Mouse (Mus musculus): ENCODE data around the gene Tbxas1. TPM values are rescaled to one million over a fixed set of nuclear protein-coding genes. Genes with fewer than 3 reads are reported as not detected.

Gene Tbxas1
- polyA plus RNA-seq, 2 experiments, result 4.5 to 6.3 TPM

- Histone ChIP-seq H3K27ac (no peak overlapping the region), H3K4me2 (ENCODE audit: low read depth) (peak overlapping the region; percentile 15; the same call in 1 of the 2 replicates), H3K9me3 (ENCODE audit: control insufficient read depth, low read length) (no peaks in the 10 kb centered on the region), H3K27me3 (ENCODE audit: control insufficient read depth, insufficient read depth, low read length) (no peaks in the 10 kb centered on the region; the same call in none of the 2 replicates), H3K36me3 (replicated peaks; ENCODE audit: control insufficient read depth, insufficient read depth, low read depth) (no peaks in the 10 kb centered on the region), H3K4me3 (ENCODE audit: insufficient read depth in 1 of 2, low read depth in 2 of 2, low read length in 2 of 2) (no peak overlapping the region), H3K4me1 (replicated peaks; ENCODE audit: control insufficient read depth in 2 of 2, insufficient read depth in 2 of 2, low read length in 1 of 2) (peaks cover 46 to 56% of the 10 kb centered on the region in 2 experiments), H3K9ac (replicated peaks) (peak overlapping the region; percentile 13; the same call in 1 of the 2 replicates)
- DNase-seq (ENCODE audit: low read depth in 3 of 3, low spot score in 3 of 3) (no peak), ATAC-seq (ENCODE audit: insufficient read depth) (no peak)
- WGBS (ENCODE audit: insufficient replicate concordance), result 30% methylated on average over 6 of the region's 6 CpGs
- TF ChIP-seq EP300 (IDR thresholded peaks at IDR 0.05; ENCODE audit: low read depth) (no peak), CTCF (IDR thresholded peaks at IDR 0.05; ENCODE audit: low read depth) (no peak)
Measured at GRCm38 (mm10) chr6:38881975-38882374, 6.8 kb downstream of the Tbxas1 start.

GRCm38 (mm10) chr6:38882728-38883171 is 7.5 kb downstream of the Tbxas1 start:
- H3K9ac ChIP-seq (replicated peaks), result no peak overlapping the region; the same call in 1 of the 2 replicates
- no peak overlapping the region for H3K4me2 ChIP-seq (ENCODE audit: low read depth)
- TF ChIP-seq EP300 (IDR thresholded peaks at IDR 0.05; ENCODE audit: low read depth) (no peak), CTCF (IDR thresholded peaks at IDR 0.05; ENCODE audit: low read depth) (no peak)
- no peaks in the 10 kb centered on the region; the same call in none of the 2 replicates for H3K27me3 ChIP-seq (ENCODE audit: control insufficient read depth, insufficient read depth, low read length)
- ATAC-seq (ENCODE audit: insufficient read depth) (no peak), DNase-seq (ENCODE audit: low read depth in 3 of 3, low spot score in 3 of 3) (no peak)
- H3K4me3 ChIP-seq (ENCODE audit: insufficient read depth in 1 of 2, low read depth in 2 of 2, low read length in 2 of 2), result no peak overlapping the region
- H3K9me3 ChIP-seq (ENCODE audit: control insufficient read depth, low read length), result no peaks in the 10 kb centered on the region
- WGBS (ENCODE audit: insufficient replicate concordance), result 45% methylated on average over 6 of the region's 6 CpGs
- H3K4me1 ChIP-seq (replicated peaks; ENCODE audit: control insufficient read depth in 2 of 2, insufficient read depth in 2 of 2, low read length in 1 of 2), result peaks cover 43 to 49% of the 10 kb centered on the region in 2 experiments
- H3K36me3 ChIP-seq (replicated peaks; ENCODE audit: control insufficient read depth, insufficient read depth, low read depth), result no peaks in the 10 kb centered on the region
- H3K27ac ChIP-seq, result no peak overlapping the region

- Histone ChIP-seq H3K4me1 (replicated peaks; ENCODE audit: control insufficient read depth in 2 of 2, insufficient read depth in 2 of 2, low read length in 1 of 2) (peaks cover 42 to 50% of the 10 kb centered on the region in 2 experiments), H3K27ac (peak overlapping the region; percentile 15), H3K4me2 (ENCODE audit: low read depth) (peak overlapping the region; percentile 35; the same call in 1 of the 2 replicates), H3K9ac (replicated peaks) (no peak overlapping the region; the same call in 1 of the 2 replicates), H3K9me3 (ENCODE audit: control insufficient read depth, low read length) (no peaks in the 10 kb centered on the region), H3K27me3 (ENCODE audit: control insufficient read depth, insufficient read depth, low read length) (no peaks in the 10 kb centered on the region; the same call in none of the 2 replicates), H3K36me3 (replicated peaks; ENCODE audit: control insufficient read depth, insufficient read depth, low read depth) (no peaks in the 10 kb centered on the region), H3K4me3 (ENCODE audit: insufficient read depth in 1 of 2, low read depth in 2 of 2, low read length in 2 of 2) (no peak overlapping the region)
- TF ChIP-seq CTCF (IDR thresholded peaks at IDR 0.05; ENCODE audit: low read depth), result no peak
- TF ChIP-seq EP300 (IDR thresholded peaks at IDR 0.05; ENCODE audit: low read depth), result no peak
- ATAC-seq (ENCODE audit: insufficient read depth) (no peak), DNase-seq (ENCODE audit: low read depth in 3 of 3, low spot score in 3 of 3) (no peak)
- WGBS (ENCODE audit: insufficient replicate concordance), result 48% methylated on average over 3 of the region's 3 CpGs
Measured at GRCm38 (mm10) chr6:38884482-38884881, 9.3 kb downstream of the Tbxas1 start.

- Histone ChIP-seq H3K9me3 (ENCODE audit: control insufficient read depth, low read length) (no peaks in the 10 kb centered on the region), H3K36me3 (replicated peaks; ENCODE audit: control insufficient read depth, insufficient read depth, low read depth) (no peaks in the 10 kb centered on the region), H3K4me1 (replicated peaks; ENCODE audit: control insufficient read depth in 2 of 2, insufficient read depth in 2 of 2, low read length in 1 of 2) (peaks cover 42 to 50% of the 10 kb centered on the region in 2 experiments), H3K4me2 (ENCODE audit: low read depth) (peak overlapping the region; percentile 37), H3K27ac (peak overlapping the region; percentile 70), H3K27me3 (ENCODE audit: control insufficient read depth, insufficient read depth, low read length) (no peaks in the 10 kb centered on the region; the same call in none of the 2 replicates), H3K4me3 (ENCODE audit: insufficient read depth in 1 of 2, low read depth in 2 of 2, low read length in 2 of 2) (no peak overlapping the region), H3K9ac (replicated peaks) (no peak overlapping the region)
- ATAC-seq (ENCODE audit: insufficient read depth) (peak; percentile 78), DNase-seq (ENCODE audit: low read depth in 3 of 3, low spot score in 3 of 3) (no peak)
- 52% methylated on average over 1 of the region's 1 CpGs for WGBS (ENCODE audit: insufficient replicate concordance)
- TF ChIP-seq CTCF (IDR thresholded peaks at IDR 0.05; ENCODE audit: low read depth) (no peak), EP300 (IDR thresholded peaks at IDR 0.05; ENCODE audit: low read depth) (peak; percentile 81)
Measured at GRCm38 (mm10) chr6:38885132-38885531, 9.9 kb downstream of the Tbxas1 start.

GRCm38 (mm10) chr6:38887436-38887835 is 12.2 kb downstream of the Tbxas1 start:
- no peak overlapping the region for H3K4me3 ChIP-seq (ENCODE audit: insufficient read depth in 1 of 2, low read depth in 2 of 2, low read length in 2 of 2)
- peaks cover 54 to 59% of the 10 kb centered on the region in 2 experiments for H3K4me1 ChIP-seq (replicated peaks; ENCODE audit: control insufficient read depth in 2 of 2, insufficient read depth in 2 of 2, low read length in 1 of 2)
- 90% methylated on average over 4 of the region's 4 CpGs for WGBS (ENCODE audit: insufficient replicate concordance)
- DNase-seq (ENCODE audit: low read depth in 3 of 3, low spot score in 3 of 3) (no peak), ATAC-seq (ENCODE audit: insufficient read depth) (no peak)
- H3K4me2 ChIP-seq (ENCODE audit: low read depth), result no peak overlapping the region
- no peaks in the 10 kb centered on the region for H3K9me3 ChIP-seq (ENCODE audit: control insufficient read depth, low read length)
- H3K9ac ChIP-seq (replicated peaks), result no peak overlapping the region
- no peaks in the 10 kb centered on the region; the same call in 1 of the 2 replicates for H3K27me3 ChIP-seq (ENCODE audit: control insufficient read depth, insufficient read depth, low read length)
- H3K27ac ChIP-seq, result no peak overlapping the region
- TF ChIP-seq CTCF (IDR thresholded peaks at IDR 0.05; ENCODE audit: low read depth) (no peak), EP300 (IDR thresholded peaks at IDR 0.05; ENCODE audit: low read depth) (no peak)
- no peaks in the 10 kb centered on the region for H3K36me3 ChIP-seq (replicated peaks; ENCODE audit: control insufficient read depth, insufficient read depth, low read depth)

All from liver, embryonic 14.5 days (tissue).